Mouse (Mus musculus): Measurements from ENCODE around the gene Gm4070.
"Not testable (repeated sequence)": the region's sequence is repeated elsewhere in the genome, so short reads cannot be mapped to it uniquely, and the experiment has no call there.

GRCm38 (mm10) chr7:105883588-105884336, 70.0 kb downstream of the Gm4070 start:
- TF ChIP-seq CTCF, POLR2A (IDR thresholded peaks at IDR 0.05; ENCODE audit: insufficient read depth, low read depth, low read length): not testable (repeated sequence)
